Mouse (Mus musculus) bone marrow macrophage, adult 2 months (primary cell): ENCODE data around the gene Acbd4. TPM values are rescaled to one million over a fixed set of nuclear protein-coding genes. Genes with fewer than 3 reads are reported as not detected.

Source experiments
- H3K27ac ChIP-seq: 2 replicates; pipeline ENCODE4 v1.5.1; 2012; ENCODE audit warnings: low read depth, low read length; ENCODE audit not compliant: insufficient read depth
- H3K4me1 ChIP-seq: 2 replicates; pipeline ENCODE4 v1.6.1; 2012; ENCODE audit warnings: low read length; ENCODE audit not compliant: control insufficient read depth, insufficient read depth
- H3K4me3 ChIP-seq: 2 replicates; pipeline ENCODE4 v1.5.1; 2012; ENCODE audit warnings: mild to moderate bottlenecking, low read length, moderate library complexity; ENCODE audit not compliant: insufficient read depth
- CTCF ChIP-seq: IDR thresholded peaks from 2 replicates; pipeline ENCODE4 v1.5.1; 2012; ENCODE audit warnings: low read depth, mild to moderate bottlenecking, low read length, moderate library complexity
- POLR2A ChIP-seq: IDR thresholded peaks from 2 replicates; pipeline ENCODE4 v1.6.1; 2012; ENCODE audit warnings: mild to moderate bottlenecking, low read depth, low read length, borderline replicate concordance
- polyA plus RNA-seq: library from polyadenylated mRNA; stranded (reverse); fragments of >200 nt; gene quantifications from 2 replicates; pipeline ENCODE4 v1.2.4, GENCODE M21; 2012; ENCODE audit not compliant: missing spikeins, insufficient read depth, insufficient read length

Gene Acbd4
- polyA plus RNA-seq, 1 experiment, result 30.4 TPM

DNA sequence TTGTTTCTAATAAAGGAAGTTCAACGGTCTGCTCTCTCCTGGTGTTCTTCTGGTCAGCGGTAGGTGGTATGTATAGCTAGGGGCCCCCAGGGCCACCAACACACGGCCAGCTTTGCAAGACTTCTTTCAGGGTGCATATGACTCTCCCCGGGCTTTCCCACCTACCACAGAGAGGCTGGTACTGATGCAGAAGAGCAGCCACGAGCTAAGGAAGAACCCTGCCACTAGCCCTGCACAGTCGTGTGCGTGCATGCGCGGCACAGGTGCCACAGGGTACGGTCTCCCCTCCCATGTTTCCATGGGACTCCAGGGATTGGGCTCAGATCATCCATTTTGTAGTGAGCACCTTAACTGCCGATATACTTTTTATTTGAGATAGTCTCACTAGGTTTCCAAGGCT is 32.6 kb upstream of the Acbd4 start:
- TF ChIP-seq CTCF (no peak), POLR2A (no peak)
- Histone ChIP-seq H3K4me3 (no peak overlapping the region), H3K4me1 (no peaks in the 10 kb centered on the region), H3K27ac (no peak overlapping the region)

DNA sequence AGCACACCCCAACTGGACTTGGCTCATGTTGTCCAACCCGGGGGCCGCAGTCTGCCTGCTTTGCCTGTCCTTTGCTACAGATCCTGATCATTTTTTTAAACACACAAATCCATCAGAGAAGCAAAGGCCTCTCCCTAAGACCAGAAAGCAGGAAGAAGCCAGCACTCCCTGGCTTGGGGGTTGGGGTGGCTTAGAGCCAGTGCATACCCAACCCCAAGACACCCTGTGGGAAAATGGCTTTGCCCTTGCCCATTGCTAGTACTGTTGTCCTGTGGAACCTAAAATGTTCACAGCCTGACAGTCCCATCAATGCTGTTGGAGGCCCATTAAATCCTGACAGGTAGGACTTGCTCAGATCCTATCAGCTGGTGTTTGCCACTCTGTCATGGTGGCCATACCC is 31.8 kb upstream of the Acbd4 start:
- Histone ChIP-seq H3K27ac (no peak overlapping the region), H3K4me1 (no peaks in the 10 kb centered on the region), H3K4me3 (no peak overlapping the region)
- TF ChIP-seq POLR2A (no peak), CTCF (no peak)

DNA sequence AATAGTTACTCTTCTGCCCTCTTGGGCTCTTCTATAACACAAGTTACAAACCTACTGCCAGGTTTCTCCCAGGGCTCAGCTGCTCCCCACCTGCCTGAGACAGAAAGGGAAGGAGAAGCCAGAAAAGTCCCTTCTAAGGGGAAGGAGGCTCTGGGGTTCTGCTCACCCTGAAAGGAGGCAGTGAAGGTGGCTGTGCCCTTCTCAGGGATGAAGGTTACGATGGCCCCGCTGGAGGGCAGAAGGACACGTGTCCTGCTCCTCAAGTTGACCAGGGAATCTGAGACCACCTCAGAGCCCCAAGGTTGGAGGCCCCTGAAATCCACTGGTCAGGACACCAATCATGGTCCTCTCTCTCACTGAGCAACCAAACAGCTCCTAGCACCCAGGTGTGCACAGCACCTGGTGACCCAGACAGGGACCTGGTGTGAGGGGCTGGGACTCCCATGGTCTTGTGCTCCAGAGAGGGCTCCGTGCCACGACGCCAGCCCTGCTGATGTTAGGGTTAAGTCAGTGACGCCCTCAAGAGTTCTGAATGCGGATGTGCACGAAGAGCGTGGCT is 31.1 kb upstream of the Acbd4 start:
- TF ChIP-seq CTCF, result no peak
- TF ChIP-seq POLR2A, result no peak
- no peak overlapping the region for H3K4me3 ChIP-seq
- H3K27ac ChIP-seq, result no peak overlapping the region
- no peaks in the 10 kb centered on the region for H3K4me1 ChIP-seq

DNA sequence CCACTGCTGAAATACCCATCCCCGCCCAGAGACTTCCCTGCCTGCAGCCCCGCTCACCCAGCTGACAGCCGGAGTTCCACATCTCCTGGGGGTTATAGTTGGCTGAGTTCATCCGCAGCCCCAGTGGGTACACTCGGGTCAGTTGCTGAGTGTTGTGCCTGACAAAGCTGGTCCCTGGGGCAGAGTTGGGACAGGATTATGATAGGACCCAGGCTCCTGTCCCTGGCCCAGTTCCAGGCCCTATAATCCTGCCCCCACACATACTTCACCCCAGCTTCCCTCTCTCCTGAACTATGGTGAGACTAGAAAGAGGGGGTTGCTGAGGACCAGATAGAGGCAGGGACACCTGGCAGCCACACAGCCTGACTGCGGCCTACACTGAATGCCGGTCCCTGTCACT is 27.8 kb upstream of the Acbd4 start:
- no peak overlapping the region for H3K4me3 ChIP-seq
- TF ChIP-seq POLR2A (no peak), CTCF (no peak)
- H3K4me1 ChIP-seq, result no peaks in the 10 kb centered on the region
- H3K27ac ChIP-seq, result no peak overlapping the region

DNA sequence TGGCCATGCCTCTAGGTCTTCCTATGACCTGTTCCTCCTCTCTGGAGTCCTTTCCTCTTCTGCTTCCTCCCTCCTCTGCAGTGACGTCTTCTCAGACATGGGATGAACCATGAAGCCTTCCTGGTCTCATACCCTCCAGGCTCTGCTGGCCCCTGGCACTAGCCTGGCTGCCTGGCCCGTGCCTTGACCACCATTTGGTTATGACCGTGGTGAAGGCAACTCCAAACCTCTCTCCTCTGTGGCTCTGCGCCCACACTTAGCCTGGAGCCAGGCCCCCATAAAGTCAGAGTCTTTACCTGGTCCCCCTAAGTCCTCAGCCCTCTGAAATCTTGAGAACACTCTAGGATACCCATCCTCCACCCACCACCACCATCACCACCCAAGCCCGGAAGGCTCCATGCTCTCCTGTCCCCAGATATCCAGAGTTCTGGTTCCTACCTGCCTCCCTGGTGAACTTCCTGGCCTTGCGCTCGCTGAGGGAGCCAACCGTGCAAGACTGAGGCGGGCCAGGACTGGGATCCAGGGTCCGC is 27.3 kb upstream of the Acbd4 start:
- Histone ChIP-seq H3K4me1 (no peaks in the 10 kb centered on the region), H3K27ac (no peak overlapping the region), H3K4me3 (no peak overlapping the region)
- no peak for TF ChIP-seq CTCF

DNA sequence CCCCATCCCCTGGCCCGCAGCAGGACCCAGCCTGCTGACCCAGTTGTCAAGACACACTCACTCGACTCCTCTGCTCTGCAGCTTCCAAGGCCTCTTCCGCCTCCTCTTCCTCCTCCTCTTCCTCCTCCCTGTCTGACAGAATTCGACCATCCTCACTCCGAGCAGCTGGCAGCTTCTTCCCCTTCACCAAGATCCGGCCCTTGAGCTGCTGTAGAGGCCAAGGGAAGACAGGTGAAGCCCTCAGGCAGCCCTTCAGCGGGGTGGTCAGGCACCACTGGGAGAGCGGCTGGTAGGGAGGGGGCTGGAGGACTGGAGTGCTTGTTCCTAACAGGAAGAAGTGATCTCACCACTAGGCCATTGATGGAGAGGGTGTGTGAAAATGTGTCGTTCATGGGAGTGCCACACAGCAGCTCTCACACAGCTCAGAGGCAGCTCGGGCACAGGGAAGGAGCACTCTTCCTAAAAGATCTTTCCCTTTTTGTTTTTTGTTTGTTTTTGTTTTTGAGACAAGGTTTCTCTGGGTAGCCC is 26.6 kb upstream of the Acbd4 start:
- Histone ChIP-seq H3K27ac (no peak overlapping the region), H3K4me3 (no peak overlapping the region), H3K4me1 (no peaks in the 10 kb centered on the region)
- TF ChIP-seq POLR2A (no peak), CTCF (no peak)

DNA sequence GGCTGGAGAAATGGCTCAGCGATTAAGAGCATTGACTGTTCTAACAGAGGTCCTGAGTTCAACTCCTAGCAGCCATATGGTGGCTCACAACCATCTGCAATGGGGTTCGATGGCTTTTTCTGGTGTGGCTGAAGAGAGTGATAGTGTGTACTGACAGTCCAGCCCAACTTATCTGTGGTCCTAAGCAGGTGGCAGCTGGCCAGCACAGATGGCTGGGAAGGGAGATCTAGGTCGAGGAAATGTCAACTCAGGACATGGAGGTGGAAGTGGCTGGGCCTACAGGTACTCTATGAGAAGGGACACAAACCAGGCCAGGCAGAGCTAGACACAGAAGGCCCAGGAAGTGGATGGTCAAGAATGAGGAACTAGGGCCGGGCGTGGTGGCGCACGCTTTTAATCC is 25.5 kb upstream of the Acbd4 start:
- Histone ChIP-seq H3K4me3 (no peak overlapping the region), H3K4me1 (no peaks in the 10 kb centered on the region), H3K27ac (no peak overlapping the region)
- TF ChIP-seq POLR2A, result no peak
- no peak for TF ChIP-seq CTCF

DNA sequence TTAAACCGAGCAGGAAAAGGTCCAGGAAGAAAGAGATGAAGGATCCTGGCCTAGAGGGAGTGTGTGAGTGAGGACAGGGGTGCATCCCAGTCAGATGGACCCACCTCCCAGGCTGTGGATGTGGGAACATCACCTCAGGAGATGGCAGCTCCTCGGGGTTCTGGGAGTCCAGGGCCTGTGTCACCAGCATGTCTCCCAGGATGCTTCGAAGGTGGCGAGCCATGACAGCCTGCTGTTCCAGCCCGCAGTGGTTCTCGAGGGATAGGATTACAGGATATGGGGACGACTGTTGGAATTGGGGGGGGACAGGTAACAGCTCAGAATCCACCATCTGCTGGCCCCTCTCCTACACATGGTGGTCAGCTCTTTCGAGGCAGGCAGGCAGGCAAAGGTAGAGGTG is 24.9 kb upstream of the Acbd4 start:
- TF ChIP-seq POLR2A (no peak), CTCF (no peak)
- H3K27ac ChIP-seq, result no peak overlapping the region

DNA sequence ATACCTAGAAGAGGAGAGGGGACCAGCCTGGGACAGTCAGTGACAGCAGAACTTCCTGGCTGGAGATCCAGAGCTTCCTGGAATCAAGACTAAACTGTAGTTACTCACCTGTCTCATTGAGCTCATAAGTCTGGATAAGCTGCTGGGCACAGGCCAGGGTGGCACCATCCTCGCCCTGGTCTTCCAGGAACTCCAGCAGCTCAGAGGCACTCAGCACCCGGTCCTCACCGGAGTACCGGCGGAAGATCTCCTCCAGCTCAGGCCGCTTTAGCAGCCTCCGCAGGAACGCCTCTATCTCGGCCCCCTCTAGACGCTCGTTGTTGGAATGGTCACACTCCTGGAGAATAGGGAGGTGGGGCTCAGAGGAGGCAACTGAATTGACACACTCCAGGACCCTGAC is 23.4 kb upstream of the Acbd4 start:
- Histone ChIP-seq H3K4me1 (no peaks in the 10 kb centered on the region), H3K4me3 (no peak overlapping the region), H3K27ac (no peak overlapping the region)
- TF ChIP-seq CTCF (no peak), POLR2A (no peak)

More for the DNA sequence above, 24.9 kb upstream of the Acbd4 start:
- H3K4me3 ChIP-seq, result no peak overlapping the region
- H3K4me1 ChIP-seq, result no peaks in the 10 kb centered on the region

DNA sequence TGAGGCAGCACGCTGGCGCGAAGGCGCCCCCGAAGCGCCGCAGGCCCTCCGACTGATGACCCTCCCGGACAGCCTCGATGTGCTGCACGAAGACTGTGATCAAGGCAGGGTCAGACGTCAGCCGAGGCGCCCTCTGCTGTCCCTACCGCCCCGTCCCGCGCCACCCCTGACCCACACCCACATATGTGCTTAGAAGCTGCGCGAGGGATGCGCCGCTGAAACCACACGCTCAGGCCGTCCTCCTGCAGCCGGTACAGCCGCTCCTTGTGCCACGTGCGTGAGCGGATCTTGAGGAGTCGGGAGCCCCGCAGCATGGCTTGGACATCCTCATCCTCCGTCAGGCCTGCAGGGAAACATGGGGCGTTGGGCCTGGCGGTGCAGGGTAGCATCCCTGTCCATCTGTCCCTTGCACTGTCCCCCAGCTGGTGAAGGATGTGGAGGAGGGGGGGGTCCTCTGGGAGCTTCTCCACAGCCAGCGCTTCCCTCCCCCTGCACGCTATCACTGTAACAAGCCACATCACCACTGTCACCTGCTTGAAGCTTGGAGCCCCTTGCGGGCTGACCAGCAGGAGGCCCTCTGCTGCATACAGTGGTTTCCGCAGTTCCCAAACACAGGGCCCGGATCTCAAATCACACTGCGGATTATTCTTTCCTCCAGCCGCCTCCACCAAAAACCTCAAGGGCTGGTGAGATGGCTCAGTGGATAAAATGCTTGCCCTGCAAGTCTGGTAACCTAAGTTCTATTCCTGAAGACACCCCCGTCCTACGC is 21.0 kb upstream of the Acbd4 start:
- no peak overlapping the region for H3K4me3 ChIP-seq
- no peak overlapping the region for H3K27ac ChIP-seq
- TF ChIP-seq POLR2A (no peak), CTCF (peak; percentile 24; the same call in 1 of the 2 replicates)
- no peaks in the 10 kb centered on the region for H3K4me1 ChIP-seq

DNA sequence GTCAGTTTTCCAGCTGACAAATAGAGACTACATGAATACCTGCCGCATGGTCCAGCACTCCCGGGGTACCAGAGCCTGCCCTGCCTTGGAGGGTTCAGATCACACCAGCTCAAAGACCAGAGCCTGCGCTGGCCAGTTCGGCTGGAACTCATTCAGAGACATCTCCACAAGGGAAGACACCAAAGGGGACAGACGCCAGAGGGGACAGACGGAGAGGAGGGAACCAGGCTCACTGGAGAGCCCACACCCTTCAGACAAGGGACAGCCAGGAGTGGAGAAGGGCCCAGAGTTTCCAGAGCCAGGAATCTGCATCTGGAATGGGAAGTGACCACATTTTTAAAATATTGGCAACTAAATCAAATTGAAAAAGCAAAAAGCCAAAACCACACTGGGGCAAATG is 19.9 kb upstream of the Acbd4 start:
- no peaks in the 10 kb centered on the region for H3K4me1 ChIP-seq
- TF ChIP-seq CTCF (no peak), POLR2A (no peak)
- H3K27ac ChIP-seq, result no peak overlapping the region
- no peak overlapping the region for H3K4me3 ChIP-seq
